Mouse (Mus musculus) inflammation-experienced regulatory T-cells, adult 6 months (primary cell): ENCODE results near the gene Sez6l2. TPM values are rescaled to one million over a fixed set of nuclear protein-coding genes. Genes with fewer than 3 reads are reported as not detected.

Source experiments
- ATAC-seq: one replicate; pipeline ENCODE4 v1.8.0; 2017
- polyA plus RNA-seq, 3 experiments: library from polyadenylated mRNA; unstranded; fragments of 100-300 nt; shearing (Covaris generic); gene quantifications; one replicate each; pipeline ENCODE4 v1.2.1; 2017

The Sez6l2 gene
- polyA plus RNA-seq, 3 experiments from 2014 or later = 0.69 to 0.87 (median 0.77) TPM

GRCm38 (mm10) chr7:127008239-127009019, 58.1 kb downstream of the Sez6l2 start:
- no peak for ATAC-seq

GRCm38 (mm10) chr7:127009307-127010085, 59.1 kb downstream of the Sez6l2 start:
- ATAC-seq = no peak

- ATAC-seq = no peak
These were observed 60.7 kb downstream of the Sez6l2 start for GRCm38 (mm10) chr7:127011051-127011450.

GRCm38 (mm10) chr7:127011717-127012116, 61.4 kb downstream of the Sez6l2 start:
- ATAC-seq = no peak

GRCm38 (mm10) chr7:127012374-127012773, 62.0 kb downstream of the Sez6l2 start:
- no peak for ATAC-seq

GRCm38 (mm10) chr7:127012845-127013244, 62.5 kb downstream of the Sez6l2 start:
- no peak for ATAC-seq

GRCm38 (mm10) chr7:127013385-127013784, 63.0 kb downstream of the Sez6l2 start:
- no peak for ATAC-seq

GRCm38 (mm10) chr7:127014320-127014719, 64.0 kb downstream of the Sez6l2 start, which contains the start of gene Mvp:
Gene Mvp (minus strand): TSS chr7:127014621.
- peak; percentile 70 for ATAC-seq

- ATAC-seq = no peak
These were observed 64.6 kb downstream of the Sez6l2 start for GRCm38 (mm10) chr7:127014993-127015392.

GRCm38 (mm10) chr7:127016081-127016480, 65.7 kb downstream of the Sez6l2 start:
- ATAC-seq = no peak

GRCm38 (mm10) chr7:127016481-127016485, 65.9 kb downstream of the Sez6l2 start, which contains the start of gene Pagr1b:
Gene Pagr1b (minus strand): TSS chr7:127016484.
- no peak for ATAC-seq

GRCm38 (mm10) chr7:127016486-127016938, 66.1 kb downstream of the Sez6l2 start:
- ATAC-seq = peak; percentile 60

- ATAC-seq = peak; percentile 71
These were observed 66.9 kb downstream of the Sez6l2 start, which contains the start of gene Pagr1a for GRCm38 (mm10) chr7:127016971-127017949. Gene Pagr1a (minus strand): TSS chr7:127017352.

- no peak for ATAC-seq
These were observed 67.6 kb downstream of the Sez6l2 start for GRCm38 (mm10) chr7:127017950-127018345.

GRCm38 (mm10) chr7:127018416-127019305, 68.3 kb downstream of the Sez6l2 start:
- ATAC-seq = no peak

GRCm38 (mm10) chr7:127019306-127019960, 69.1 kb downstream of the Sez6l2 start:
- ATAC-seq = no peak

- no peak for ATAC-seq
These were observed 69.7 kb downstream of the Sez6l2 start for GRCm38 (mm10) chr7:127020031-127020430.
